Mouse (Mus musculus): ENCODE measurements around the gene Galr2. TPM values are rescaled to one million over a fixed set of nuclear protein-coding genes. Genes with fewer than 3 reads are reported as not detected.

Gene Galr2
- polyA plus RNA-seq, 1 experiment from 2014 or later: 0.07 TPM

DNA sequence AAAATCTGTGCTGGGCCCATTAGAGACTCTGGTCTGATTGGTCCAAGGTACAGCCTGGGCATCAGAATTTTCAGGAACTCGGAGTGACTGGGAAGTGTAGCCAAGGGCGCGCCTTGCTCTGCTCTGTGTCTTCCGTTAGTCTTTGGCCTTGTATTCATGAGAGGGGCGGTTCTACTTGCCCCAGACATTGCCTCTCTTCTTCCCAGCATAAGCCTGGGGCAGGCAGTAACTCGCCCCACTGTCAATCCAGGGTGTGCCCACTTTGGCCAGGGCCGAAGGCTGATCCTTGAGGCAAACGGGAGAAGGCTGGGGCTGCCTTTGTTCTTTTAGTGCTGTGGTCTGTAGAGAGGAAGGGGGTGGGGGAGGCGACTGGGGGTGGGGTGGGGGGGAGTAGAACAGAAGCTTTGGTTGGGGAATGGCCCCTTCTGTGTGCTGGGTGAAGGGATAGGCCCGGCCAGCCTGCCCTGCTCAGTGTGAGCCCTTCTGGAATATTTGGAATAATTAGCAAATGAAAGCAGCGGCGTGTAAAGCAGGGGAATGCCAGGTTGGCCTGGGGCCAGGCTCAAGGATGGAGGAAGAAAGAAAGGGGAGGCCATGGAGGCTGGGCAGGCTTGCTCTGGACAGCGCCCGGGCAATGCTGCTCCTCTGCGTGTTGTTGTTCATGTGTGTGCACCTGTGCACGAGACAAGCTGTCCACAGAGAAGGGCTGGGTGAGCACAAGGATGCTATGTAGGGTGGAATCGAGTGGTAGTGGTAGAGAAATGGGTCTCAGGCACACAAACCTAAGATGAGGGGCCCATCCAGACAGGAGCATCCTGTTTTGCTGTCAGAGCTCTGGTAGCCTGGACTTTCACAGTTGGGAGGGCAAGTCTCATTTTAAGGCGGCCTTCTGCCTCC, 48.8 kb downstream of the Galr2 start:
- Histone ChIP-seq H3K27me3 (ENCODE audit: poor library complexity, severe bottlenecking) (peaks cover 40% of the 10 kb centered on the region), H3K4me1 (peaks cover 76% of the 10 kb centered on the region), H3K4me3 (no peak overlapping the region), H3K36me3 (replicated peaks) (no peaks in the 10 kb centered on the region), H3K27ac (peak overlapping the region; percentile 87), H3K9me3 (no peaks in the 10 kb centered on the region)
- 45% methylated on average over 18 of the region's 18 CpGs for WGBS
- DNase-seq (ENCODE audit: extremely low spot score, low spot score): peak; percentile 45

DNA sequence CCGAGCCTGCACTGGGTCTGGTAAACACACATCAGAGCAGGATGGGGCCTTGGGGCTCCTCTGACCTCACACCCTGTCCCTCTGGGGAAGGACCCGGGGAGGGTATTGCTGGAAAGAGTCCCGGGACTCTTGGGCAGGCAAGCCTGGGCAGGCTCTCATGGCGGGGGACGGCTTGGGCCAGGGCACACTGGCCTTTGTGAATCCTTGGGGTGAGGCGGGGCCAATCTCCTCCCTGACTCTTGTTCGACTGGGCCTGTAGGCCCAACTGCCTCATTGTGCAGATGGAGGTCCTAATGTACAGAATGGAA, 49.4 kb downstream of the Galr2 start:
- no peak for DNase-seq (ENCODE audit: extremely low spot score, low spot score)
- Histone ChIP-seq H3K27ac (peak overlapping the region; percentile 87), H3K9me3 (no peaks in the 10 kb centered on the region), H3K36me3 (replicated peaks) (no peaks in the 10 kb centered on the region), H3K4me3 (no peak overlapping the region), H3K27me3 (ENCODE audit: poor library complexity, severe bottlenecking) (peaks cover 47% of the 10 kb centered on the region), H3K4me1 (peaks cover 82% of the 10 kb centered on the region)
- 58% methylated on average over 7 of the region's 7 CpGs for WGBS

DNA sequence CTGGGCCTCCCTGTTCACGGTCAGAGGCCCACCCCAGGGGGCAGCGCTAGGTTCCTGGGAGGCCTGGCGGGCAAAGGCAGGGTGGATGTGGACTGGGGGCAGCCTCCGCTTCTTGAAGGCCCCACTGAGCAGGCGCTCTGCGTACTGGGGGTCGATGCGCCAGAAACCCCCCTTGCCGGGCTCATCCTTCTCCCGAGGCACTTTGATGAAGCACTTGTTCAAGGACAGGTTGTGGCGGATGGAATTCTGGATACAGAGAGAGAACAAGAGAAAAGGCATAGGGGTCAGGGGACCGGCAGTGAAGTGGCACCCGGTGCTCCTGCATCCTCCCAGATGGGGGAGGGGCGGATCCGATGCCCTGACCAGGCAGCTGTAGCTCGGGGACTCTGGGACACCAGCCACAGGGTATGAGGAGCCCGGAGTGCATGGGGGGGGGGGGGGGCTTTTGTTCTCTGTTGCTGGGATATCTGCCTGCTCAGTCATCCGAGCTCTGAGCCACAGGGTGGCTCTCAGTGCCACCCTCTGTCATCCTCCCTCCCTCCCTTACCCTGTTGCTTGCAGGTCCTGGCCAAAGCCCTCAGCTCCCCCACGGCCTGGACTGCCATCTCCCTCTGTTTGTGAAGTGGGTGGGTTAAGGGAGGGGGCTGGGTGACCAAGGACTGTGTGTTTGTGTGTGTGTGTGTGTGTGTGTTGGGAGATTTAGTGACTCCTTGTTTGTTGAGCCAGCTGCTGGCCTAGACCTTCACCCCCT, 51.7 kb downstream of the Galr2 start:
- Histone ChIP-seq H3K27ac (peak overlapping the region; percentile 80), H3K4me1 (peaks cover 91% of the 10 kb centered on the region), H3K9me3 (no peaks in the 10 kb centered on the region), H3K36me3 (replicated peaks) (no peaks in the 10 kb centered on the region), H3K4me3 (peak overlapping the region; percentile 28), H3K27me3 (ENCODE audit: poor library complexity, severe bottlenecking) (peaks cover 65% of the 10 kb centered on the region)
- 39% methylated on average over 19 of the region's 19 CpGs for WGBS
- no peak for DNase-seq (ENCODE audit: extremely low spot score, low spot score)

DNA sequence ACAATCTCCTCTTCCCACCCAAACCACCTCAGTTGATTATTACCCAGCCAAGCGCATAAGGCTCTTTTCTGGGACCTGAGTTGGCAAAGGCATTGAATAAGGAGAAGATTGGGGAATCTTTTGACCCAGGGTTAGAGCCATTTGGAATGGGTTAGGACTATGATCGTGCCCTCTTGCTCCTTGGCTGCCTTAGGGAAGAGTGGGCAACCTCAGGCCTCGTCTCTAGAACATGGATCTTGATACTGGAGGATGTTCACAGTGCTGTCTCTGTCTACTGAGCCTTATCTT, 52.2 kb downstream of the Galr2 start:
- H3K27me3 ChIP-seq (ENCODE audit: poor library complexity, severe bottlenecking): peaks cover 70% of the 10 kb centered on the region

More for the DNA sequence above, 52.2 kb downstream of the Galr2 start:
- Histone ChIP-seq H3K9me3 (no peaks in the 10 kb centered on the region), H3K4me3 (peak overlapping the region; percentile 28; the same call in 1 of the 2 replicates), H3K27ac (peak overlapping the region; percentile 80; the same call in 1 of the 2 replicates), H3K4me1 (peaks cover 93% of the 10 kb centered on the region), H3K36me3 (replicated peaks) (no peaks in the 10 kb centered on the region)
- no peak for DNase-seq (ENCODE audit: extremely low spot score, low spot score)
- 78% methylated on average over 3 of the region's 3 CpGs for WGBS

Other genes with a start within 250 kb of the Galr2 start
- 3.7 and 3.8 TPM in 2 replicates for gene Unc13d, start 203.0 kb upstream of the Galr2 start, polyA plus RNA-seq (2016; fragmentation: Nextera tagmentation; extraction: Ambion mirVana)
- gene Wbp2, start 193.9 kb upstream of the Galr2 start, polyA plus RNA-seq (2016; fragmentation: Nextera tagmentation; extraction: Ambion mirVana): 71.0 and 73.6 TPM in 2 replicates
- 2.1 and 2.4 TPM in 2 replicates for gene Trim47, start 153.7 kb upstream of the Galr2 start, polyA plus RNA-seq (2016; fragmentation: Nextera tagmentation; extraction: Ambion mirVana)
- gene Trim65, start 149.8 kb upstream of the Galr2 start, polyA plus RNA-seq (2016; fragmentation: Nextera tagmentation; extraction: Ambion mirVana): 1.7 TPM in 2 replicates
- 112 and 114 TPM in 2 replicates for gene Mrpl38, start 142.1 kb upstream of the Galr2 start, polyA plus RNA-seq (2016; fragmentation: Nextera tagmentation; extraction: Ambion mirVana)
- 63.5 and 67.7 TPM in 2 replicates for gene Fbf1, start 112.8 kb upstream of the Galr2 start, polyA plus RNA-seq (2016; fragmentation: Nextera tagmentation; extraction: Ambion mirVana)
- 51.7 and 57.1 TPM in 2 replicates for gene Ten1, start 82.1 kb upstream of the Galr2 start, polyA plus RNA-seq (2016; fragmentation: Nextera tagmentation; extraction: Ambion mirVana)
- gene Acox1, start 81.9 kb upstream of the Galr2 start, polyA plus RNA-seq (2016; fragmentation: Nextera tagmentation; extraction: Ambion mirVana): 19.8 and 19.9 TPM in 2 replicates
- gene Evpl, start 42.9 kb upstream of the Galr2 start, polyA plus RNA-seq (2016; fragmentation: Nextera tagmentation; extraction: Ambion mirVana): 0.47 and 0.48 TPM in 2 replicates
- gene Srp68, start 6.7 kb upstream of the Galr2 start, polyA plus RNA-seq (2016; fragmentation: Nextera tagmentation; extraction: Ambion mirVana): 99.3 and 105 TPM in 2 replicates
- 56.5 and 60.5 TPM in 2 replicates for gene Exoc7, start 26.3 kb downstream of the Galr2 start, polyA plus RNA-seq (2016; fragmentation: Nextera tagmentation; extraction: Ambion mirVana)
- gene Foxj1, start 54.5 kb downstream of the Galr2 start, polyA plus RNA-seq (2016; fragmentation: Nextera tagmentation; extraction: Ambion mirVana): 3.3 and 4.4 TPM in 2 replicates
- 5.5 and 5.7 TPM in 2 replicates for gene Rnf157, start 132.1 kb downstream of the Galr2 start, polyA plus RNA-seq (2016; fragmentation: Nextera tagmentation; extraction: Ambion mirVana)
- gene Ubald2, start 153.2 kb downstream of the Galr2 start, polyA plus RNA-seq (2016; fragmentation: Nextera tagmentation; extraction: Ambion mirVana): 31.6 and 33.1 TPM in 2 replicates
- 0.16 and 0.24 TPM in 2 replicates for gene Qrich2, start 185.3 kb downstream of the Galr2 start, polyA plus RNA-seq (2016; fragmentation: Nextera tagmentation; extraction: Ambion mirVana)
- 200 and 209 TPM in 2 replicates for gene Prpsap1, start 213.3 kb downstream of the Galr2 start, polyA plus RNA-seq (2016; fragmentation: Nextera tagmentation; extraction: Ambion mirVana)
- gene Sphk1, start 250.0 kb downstream of the Galr2 start, polyA plus RNA-seq (2016; fragmentation: Nextera tagmentation; extraction: Ambion mirVana): 4.0 and 4.6 TPM in 2 replicates